Mouse (Mus musculus): ENCODE results near the gene Eif3f.

GRCm38 (mm10) chr7:108950762-108951331, 16.6 kb downstream of the Eif3f start:
- TF ChIP-seq POLR2A (IDR thresholded peaks at IDR 0.05; ENCODE audit: borderline replicate concordance, insufficient read depth, low read length) (peak; percentile 14; the same call in 1 of the 2 replicates), CTCF (IDR thresholded peaks at IDR 0.05; ENCODE audit: borderline replicate concordance, insufficient read depth, low read depth, low read length) (no peak)
